Mouse (Mus musculus) E14TG2a.4 (cell line): ENCODE data around the gene Dgki.

Experiments
- CTCF ChIP-seq: conservative IDR thresholded peaks from 2 replicates; pipeline ENCODE4 v1.5.1; 2014; ENCODE audit warnings: low read length
- NANOG ChIP-seq: IDR thresholded peaks from 2 replicates; pipeline ENCODE4 v1.6.1; 2014; ENCODE audit warnings: borderline replicate concordance, low read length, mixed read lengths

- TF ChIP-seq CTCF (no peak), NANOG (no peak)
These were observed 292.4 kb downstream of the Dgki start for GRCm38 (mm10) chr6:37007573-37007972.
